Mouse (Mus musculus) megakaryocyte progenitor cell, adult 5-6 weeks (primary cell): ENCODE results near the gene Polr1c. TPM values are rescaled to one million over a fixed set of nuclear protein-coding genes. Genes with fewer than 3 reads are reported as not detected.
A peak's percentile ranks its signal among the peaks of the same experiment; 100 is the strongest.

Source experiments
- ATAC-seq: replicated peaks from 2 replicates; pipeline ENCODE4 v1.8.0; 2016; ENCODE audit warnings: mild to moderate bottlenecking, moderate TSS enrichment, inconsistent platforms; ENCODE audit not compliant: poor library complexity
- total RNA-seq, 2 experiments: library from RNA; stranded (forward) in 1 of 2; stranded (reverse) in 1 of 2; fragments of 157-497, 149-512 nt in 1 of 2; fragments of 200-1000 nt in 1 of 2; gene quantifications; 2 replicates each; pipeline versions ENCODE4 v1.2.3 to v1.2.4; 2015 to 2017

Gene Polr1c
- total RNA-seq, 2 experiments from 2014 or later, result 59.9 to 60.8 TPM

DNA sequence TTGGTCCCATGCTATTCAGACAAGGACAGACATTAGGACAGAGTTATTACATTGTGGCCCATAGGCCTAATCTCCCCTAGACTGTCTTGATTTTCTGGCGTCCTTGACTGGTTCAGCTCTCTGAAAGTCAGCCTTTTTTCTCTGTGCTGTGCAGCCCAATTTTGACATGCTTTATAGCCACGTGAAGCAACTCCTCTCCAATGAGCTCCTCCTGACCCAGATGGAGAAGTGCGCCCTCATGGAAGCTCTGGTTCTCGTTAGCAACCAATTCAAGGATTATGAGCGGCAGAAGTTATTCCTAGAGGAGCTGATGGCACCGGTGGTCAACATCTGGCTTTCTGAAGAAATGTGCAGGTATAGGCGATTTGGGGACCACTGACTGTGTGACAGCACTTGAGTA, 20.3 kb downstream of the Polr1c start:
- ATAC-seq, result no peak

GRCm38 (mm10) chr17:46221601-46222000, 26.3 kb downstream of the Polr1c start:
- no peak for ATAC-seq

DNA sequence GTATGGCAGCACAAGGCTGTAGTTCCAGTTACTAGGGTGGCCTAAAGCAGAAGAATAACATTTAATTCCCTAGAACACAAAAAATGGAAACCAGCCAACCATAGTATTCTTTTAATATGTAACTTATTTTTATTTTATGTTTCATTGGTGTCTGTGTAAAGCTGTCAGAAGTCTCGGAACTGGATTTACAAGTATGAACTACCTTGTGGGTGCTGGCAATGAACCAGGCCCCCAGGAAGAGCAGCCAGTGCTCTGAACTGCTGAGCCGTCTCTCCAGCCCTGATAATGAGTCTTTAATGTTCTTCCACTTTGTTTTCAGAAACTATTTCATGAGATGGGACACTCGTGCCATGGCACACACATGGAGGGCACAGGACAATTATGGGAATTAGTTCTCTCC, 37.3 kb downstream of the Polr1c start:
- no peak for ATAC-seq

DNA sequence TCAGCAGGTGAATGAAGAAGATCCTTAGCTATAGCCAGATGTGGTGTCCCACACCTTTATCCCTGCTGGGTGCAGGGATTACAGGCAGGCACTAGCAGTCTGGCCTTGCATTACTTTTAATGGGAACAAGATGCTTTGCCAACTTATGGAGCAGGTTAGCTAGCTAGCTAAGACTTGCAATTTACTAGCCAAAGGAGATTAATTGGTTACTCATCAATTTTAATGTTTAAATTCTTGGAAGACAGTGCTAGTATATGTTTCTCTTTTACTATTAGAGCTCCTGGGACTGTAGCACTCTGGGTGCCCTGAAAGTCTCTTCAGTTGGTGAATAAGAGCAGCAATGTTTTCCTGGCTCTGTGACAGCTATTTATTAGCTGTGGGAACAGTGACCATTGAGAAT, 41.2 kb downstream of the Polr1c start:
- ATAC-seq, result no peak

DNA sequence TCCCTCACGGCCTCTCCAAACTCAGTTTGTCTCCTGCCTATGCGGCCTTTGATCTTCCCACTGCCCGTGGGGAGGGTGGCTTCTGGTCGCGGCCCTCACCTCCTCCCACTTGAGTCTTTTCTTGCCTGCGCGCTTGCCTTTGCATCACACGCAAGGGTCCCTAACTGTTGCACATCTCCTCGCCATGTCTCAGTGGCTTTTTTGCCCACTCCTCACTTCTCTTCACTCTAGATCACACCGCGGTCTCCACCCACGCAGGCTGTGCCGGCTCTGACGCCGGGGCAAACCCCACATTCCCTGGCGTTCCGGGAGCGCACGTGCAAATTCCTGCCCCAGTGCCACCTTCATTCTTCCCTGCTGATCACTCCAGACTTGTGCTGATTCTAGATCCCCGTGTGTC, 44.8 kb downstream of the Polr1c start:
- ATAC-seq, result peak; percentile 8

GRCm38 (mm10) chr17:46202421-46203071, 45.3 kb downstream of the Polr1c start, which contains the start of the genes Polh and Xpo5:
Gene Polh (minus strand): TSS chr17:46202645.
Gene Xpo5 (plus strand): TSS chr17:46202782.
- ATAC-seq, result peak; percentile 90

DNA sequence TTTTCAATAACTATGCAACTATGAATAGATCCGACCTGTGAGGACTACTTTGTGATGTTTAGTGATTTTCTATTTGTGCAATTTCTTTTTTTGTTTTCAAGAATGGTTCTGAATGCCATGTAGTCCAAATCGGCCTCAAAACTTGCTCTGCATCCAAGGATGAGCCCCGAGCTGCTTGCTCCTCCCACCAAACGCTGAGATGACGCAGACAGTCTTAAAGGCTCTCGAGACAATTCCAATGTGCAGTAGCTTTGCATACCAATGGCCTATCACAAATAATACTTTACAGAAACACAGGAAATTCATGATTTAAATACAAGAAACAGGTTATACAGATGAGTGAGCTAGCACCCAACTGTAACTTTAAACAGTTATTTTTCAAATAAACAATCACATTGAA, 46.7 kb downstream of the Polr1c start:
- ATAC-seq, result no peak

Other genes starting within 250 kb of the Polr1c start
- gene Vegfa, start 215.7 kb downstream of the Polr1c start, total RNA-seq (2015), result 32.8 and 38.3 TPM in 2 replicates
- gene Vegfa, start 215.7 kb downstream of the Polr1c start, total RNA-seq (2017), result 47.8 and 54.2 TPM in 2 replicates
- gene Mrps18a, start 137.1 kb downstream of the Polr1c start, total RNA-seq (2015), result 50.5 and 56.3 TPM in 2 replicates
- gene Mrps18a, start 137.1 kb downstream of the Polr1c start, total RNA-seq (2017), result 55.4 and 59.2 TPM in 2 replicates
- 1.4 TPM in 1 of 2 replicates, not detected in the other for gene Rsph9, start 103.8 kb downstream of the Polr1c start, total RNA-seq (2015)
- 1.4 TPM in 1 of 2 replicates, not detected in the other for gene Rsph9, start 103.8 kb downstream of the Polr1c start, total RNA-seq (2017)
- 14.8 and 19.7 TPM in 2 replicates for gene Mad2l1bp, start 94.5 kb downstream of the Polr1c start, total RNA-seq (2015)
- gene Mad2l1bp, start 94.5 kb downstream of the Polr1c start, total RNA-seq (2017), result 4.8 and 6.5 TPM in 2 replicates
- gene Gtpbp2, start 87.0 kb downstream of the Polr1c start, total RNA-seq (2015), result 17.4 and 22.2 TPM in 2 replicates
- 30.7 and 33.2 TPM in 2 replicates for gene Gtpbp2, start 87.0 kb downstream of the Polr1c start, total RNA-seq (2017)
- gene Polh, start 45.4 kb downstream of the Polr1c start, total RNA-seq (2015), result 11.4 and 17.7 TPM in 2 replicates
- gene Polh, start 45.4 kb downstream of the Polr1c start, total RNA-seq (2017), result 20.4 and 26.9 TPM in 2 replicates
- 48.8 and 55.9 TPM in 2 replicates for gene Xpo5, start 45.3 kb downstream of the Polr1c start, total RNA-seq (2015)
- gene Xpo5, start 45.3 kb downstream of the Polr1c start, total RNA-seq (2017), result 70.3 and 72.0 TPM in 2 replicates
- gene Yipf3, start within 50 bp of the Polr1c start, total RNA-seq (2015), result 31.0 and 35.9 TPM in 2 replicates
- 28.2 and 30.8 TPM in 2 replicates for gene Yipf3, start within 50 bp of the Polr1c start, total RNA-seq (2017)
- gene Lrrc73, start 5.5 kb upstream of the Polr1c start, total RNA-seq (2015), result 0.32 and 0.42 TPM in 2 replicates
- gene Lrrc73, start 5.5 kb upstream of the Polr1c start, total RNA-seq (2017), result not detected in 2 replicates
- gene Tjap1, start 35.0 kb upstream of the Polr1c start, total RNA-seq (2015), result 6.4 and 7.0 TPM in 2 replicates
- gene Tjap1, start 35.0 kb upstream of the Polr1c start, total RNA-seq (2017), result 8.0 and 12.9 TPM in 2 replicates
- gene Dlk2, start 49.4 kb upstream of the Polr1c start, total RNA-seq (2015), result not detected in 2 replicates
- not detected in 2 replicates for gene Dlk2, start 49.4 kb upstream of the Polr1c start, total RNA-seq (2017)
- 0.93 and 1.2 TPM in 2 replicates for gene Abcc10, start 80.3 kb upstream of the Polr1c start, total RNA-seq (2015)
- gene Abcc10, start 80.3 kb upstream of the Polr1c start, total RNA-seq (2017), result 4.1 and 4.2 TPM in 2 replicates
- gene Zfp318, start 135.7 kb upstream of the Polr1c start, total RNA-seq (2015), result 9.3 and 16.6 TPM in 2 replicates
- 13.1 and 15.7 TPM in 2 replicates for gene Zfp318, start 135.7 kb upstream of the Polr1c start, total RNA-seq (2017)
- not detected in 2 replicates for gene Crip3, start 180.9 kb upstream of the Polr1c start, total RNA-seq (2015)
- not detected in 2 replicates for gene Crip3, start 180.9 kb upstream of the Polr1c start, total RNA-seq (2017)
- not detected in 2 replicates for gene Slc22a7, start 190.4 kb upstream of the Polr1c start, total RNA-seq (2015)
- not detected in 2 replicates for gene Slc22a7, start 190.4 kb upstream of the Polr1c start, total RNA-seq (2017)
- 0.02 TPM in 1 of 2 replicates, not detected in the other for gene Ttbk1, start 239.6 kb upstream of the Polr1c start, total RNA-seq (2015)
- 0.14 TPM in 1 of 2 replicates, not detected in the other for gene Ttbk1, start 239.6 kb upstream of the Polr1c start, total RNA-seq (2017)
- gene Dnph1, start 248.7 kb upstream of the Polr1c start, total RNA-seq (2015), result 41.5 and 45.7 TPM in 2 replicates
- 20.2 and 26.3 TPM in 2 replicates for gene Dnph1, start 248.7 kb upstream of the Polr1c start, total RNA-seq (2017)